Mouse (Mus musculus) lung, embryonic 14.5 days (tissue): ENCODE measurements at regions not wholly inside any gene's neighbourhood (a gene's known extent, or its start where the extent isn't known, plus 50 kb on each side); places are given as distances from the start of the nearest gene placed in this dataset.

Experiments used
- ATAC-seq: fragments of 200-750 bp; cut with Nextera tagmentation; 2 replicates; pipeline ENCODE4 v1.8.0; 2017; ENCODE audit warnings: mild to moderate bottlenecking, moderate TSS enrichment, moderate library complexity; ENCODE audit not compliant: insufficient read depth
- DNase-seq: peaks from one replicate; pipeline ENCODE4 v3.0.0-alpha.2; 2015
- H3K27ac ChIP-seq: fragments of 300-500 bp; sonication (generic); 2 replicates; pipeline ENCODE4 v1.5.1; 2014; ENCODE audit warnings: low read depth, mild to moderate bottlenecking, moderate library complexity
- H3K27me3 ChIP-seq: fragments of 300-500 bp; sonication (generic); 2 replicates; pipeline ENCODE4 v1.6.1; 2014; ENCODE audit warnings: low read length, control low read depth; ENCODE audit not compliant: insufficient read depth
- H3K36me3 ChIP-seq: fragments of 300-500 bp; sonication (generic); 2 replicates; pipeline ENCODE4 v1.6.1; 2014; ENCODE audit warnings: control low read depth; ENCODE audit not compliant: insufficient read depth
- H3K4me1 ChIP-seq: fragments of 300-500 bp; sonication (generic); 2 replicates; pipeline ENCODE4 v1.6.1; 2014; ENCODE audit warnings: antibody characterized with exemption, control low read depth; ENCODE audit not compliant: insufficient read depth
- H3K4me2 ChIP-seq: fragments of 300-500 bp; sonication (generic); 2 replicates; pipeline ENCODE4 v1.6.1; 2014; ENCODE audit warnings: mild to moderate bottlenecking
- H3K4me3 ChIP-seq: fragments of 300-500 bp; sonication (generic); 2 replicates; pipeline ENCODE4 v1.5.1; 2014; ENCODE audit warnings: low read depth, low read length
- H3K9ac ChIP-seq: fragments of 300-500 bp; sonication (generic); 2 replicates; pipeline ENCODE4 v1.6.1; 2014
- H3K9me3 ChIP-seq: fragments of 300-500 bp; sonication (generic); 2 replicates; pipeline ENCODE4 v1.6.1; 2016; ENCODE audit warnings: low read depth, low read length, control low read depth
- CTCF ChIP-seq: IDR thresholded peaks from 2 replicates; pipeline ENCODE4 v1.5.1; 2016; ENCODE audit warnings: antibody characterized with exemption, low read depth
- WGBS: fragments of 180-500 bp; shearing (Covaris S2); extraction: QIAGEN DNeasy Blood & Tissue Kit; methylation state at CpG from one replicate; pipeline ENCODE4 v1.1.7; 2014; 5-methylcytosine and 5-hydroxymethylcytosine counted together

DNA sequence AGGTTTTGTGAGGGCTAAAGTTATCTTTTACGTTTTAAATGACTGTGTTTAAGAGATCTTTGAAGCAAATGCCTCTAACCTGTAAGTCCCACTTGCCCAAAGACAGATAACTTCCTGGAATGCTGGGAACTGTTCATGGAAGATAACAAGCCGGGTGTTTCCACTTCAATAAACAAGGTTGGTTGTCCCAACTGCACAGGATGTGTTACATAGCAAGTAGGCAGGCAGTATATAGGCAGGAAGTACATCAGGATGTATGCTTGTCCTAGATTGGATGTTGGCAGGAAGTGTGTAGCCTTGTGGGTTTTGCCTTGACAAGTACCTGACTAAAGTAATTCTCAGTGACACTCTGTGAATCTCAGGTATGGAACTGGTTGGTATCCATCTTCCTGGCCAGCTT, 90.7 kb upstream of the Fggy start:
- no peak overlapping the region for H3K9ac ChIP-seq
- H3K9me3 ChIP-seq, result no peaks in the 10 kb centered on the region
- H3K4me3 ChIP-seq, result no peak overlapping the region
- no peaks in the 10 kb centered on the region for H3K36me3 ChIP-seq
- 19% methylated on average over 2 of the region's 2 CpGs for WGBS
- DNase-seq, result peak; percentile 56
- no peak for TF ChIP-seq CTCF
- peak; percentile 76 for ATAC-seq
- no peak overlapping the region for H3K4me2 ChIP-seq
- no peaks in the 10 kb centered on the region for H3K4me1 ChIP-seq
- H3K27me3 ChIP-seq, result no peaks in the 10 kb centered on the region
- no peak overlapping the region for H3K27ac ChIP-seq

DNA sequence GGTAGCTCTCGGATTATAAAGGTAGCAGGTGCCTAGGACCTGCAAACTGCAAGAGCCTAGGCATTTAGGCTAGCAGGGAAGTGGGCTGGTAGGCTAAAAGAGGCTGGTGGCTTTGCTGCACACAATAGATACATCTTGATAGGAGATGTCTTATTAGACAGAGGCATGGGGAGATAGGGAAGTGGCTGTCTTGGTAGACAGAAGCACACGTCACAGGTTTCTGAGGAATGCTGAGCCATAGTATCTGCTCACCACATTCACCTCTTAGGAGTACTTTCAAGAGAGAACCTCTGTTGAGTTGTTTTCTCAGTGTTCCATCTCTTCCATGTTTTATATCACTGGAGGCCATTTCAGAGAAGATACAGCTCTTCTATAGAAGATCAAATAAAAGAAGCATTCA, 89.8 kb upstream of the Fggy start:
- no peak for ATAC-seq
- WGBS, result 78% methylated on average over 2 of the region's 2 CpGs

DNA sequence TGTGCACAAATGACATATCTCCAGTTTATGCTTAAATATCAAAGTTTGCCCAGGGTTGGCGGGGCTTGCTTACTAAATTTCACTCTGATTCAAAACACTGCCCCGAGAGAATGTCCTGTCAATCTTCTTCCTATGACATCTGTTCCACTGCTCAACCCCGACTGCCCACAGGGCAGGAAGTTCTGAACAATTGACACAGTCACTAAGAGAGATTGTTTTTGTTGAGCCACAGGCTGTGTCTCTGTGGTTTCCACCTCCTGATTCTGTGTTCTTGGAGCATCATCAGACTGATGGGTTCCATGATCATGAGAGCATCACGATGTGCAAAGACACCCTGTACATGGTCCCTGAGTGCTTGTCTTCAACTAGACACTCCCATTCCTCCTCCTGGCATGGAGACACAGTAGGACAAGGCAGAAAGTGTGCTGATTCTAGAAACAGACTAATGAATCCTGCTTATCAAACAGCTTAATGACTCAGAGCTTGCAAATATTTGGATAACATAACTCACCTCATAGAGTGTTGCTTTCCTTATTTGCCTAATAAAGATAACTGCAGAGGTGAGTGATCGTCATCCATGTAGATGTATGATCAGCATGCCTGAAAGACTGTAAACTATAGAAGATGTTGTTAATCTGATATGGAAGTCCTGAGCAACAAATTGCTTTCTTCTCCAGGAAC, 82.4 kb upstream of the Fggy start:
- no peaks in the 10 kb centered on the region for H3K36me3 ChIP-seq
- H3K27me3 ChIP-seq, result no peaks in the 10 kb centered on the region
- no peaks in the 10 kb centered on the region for H3K4me1 ChIP-seq
- 64% methylated on average over 5 of the region's 5 CpGs for WGBS
- no peak overlapping the region for H3K27ac ChIP-seq
- H3K9ac ChIP-seq, result no peak overlapping the region
- H3K4me2 ChIP-seq, result no peak overlapping the region
- peak; percentile 28 for DNase-seq
- H3K9me3 ChIP-seq, result no peaks in the 10 kb centered on the region
- no peak overlapping the region for H3K4me3 ChIP-seq
- TF ChIP-seq CTCF, result no peak
- ATAC-seq, result no peak

More for the DNA sequence above, 89.8 kb upstream of the Fggy start:
- no peak overlapping the region for H3K27ac ChIP-seq
- DNase-seq, result no peak
- H3K36me3 ChIP-seq, result no peaks in the 10 kb centered on the region
- H3K9ac ChIP-seq, result no peak overlapping the region
- H3K4me3 ChIP-seq, result no peak overlapping the region
- H3K9me3 ChIP-seq, result no peaks in the 10 kb centered on the region
- H3K4me1 ChIP-seq, result no peaks in the 10 kb centered on the region
- TF ChIP-seq CTCF, result no peak
- H3K27me3 ChIP-seq, result no peaks in the 10 kb centered on the region
- H3K4me2 ChIP-seq, result no peak overlapping the region

DNA sequence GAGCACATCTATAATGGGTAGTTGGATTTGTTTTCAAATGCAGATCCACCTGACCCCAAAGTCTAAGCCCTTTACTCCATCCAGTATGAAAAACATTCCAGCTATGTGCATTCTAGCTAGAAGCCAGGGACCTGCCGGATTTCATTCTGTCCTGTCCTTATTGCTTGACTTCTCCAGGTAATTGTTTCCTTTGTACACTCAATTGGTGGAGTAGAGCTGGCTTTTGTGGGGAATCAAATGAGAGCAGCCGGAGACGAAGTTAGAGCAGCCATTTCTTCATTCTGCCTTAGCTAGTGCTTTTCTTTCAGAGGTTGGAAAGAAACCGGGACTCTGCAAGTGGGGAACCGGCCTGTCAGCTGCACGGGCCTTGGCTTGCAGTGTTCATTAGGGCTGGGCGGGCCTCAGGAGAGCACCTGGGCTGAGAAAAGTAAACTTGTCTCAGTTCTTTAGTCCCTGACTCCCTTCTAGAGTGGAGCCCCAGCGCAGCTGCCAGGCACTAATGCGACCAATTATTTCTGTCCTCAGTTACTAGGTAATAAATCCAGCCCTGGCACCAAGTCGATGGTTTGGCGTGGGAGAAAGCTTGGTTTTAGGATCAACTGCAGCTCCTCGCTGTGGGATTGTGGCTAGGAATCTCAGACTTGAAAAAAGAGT, 81.1 kb upstream of the Fggy start:
- Histone ChIP-seq H3K4me2 (no peak overlapping the region), H3K27me3 (no peaks in the 10 kb centered on the region), H3K36me3 (no peaks in the 10 kb centered on the region), H3K9ac (no peak overlapping the region), H3K4me3 (no peak overlapping the region), H3K27ac (peak overlapping the region; percentile 81), H3K9me3 (no peaks in the 10 kb centered on the region), H3K4me1 (no peaks in the 10 kb centered on the region)
- no peak for TF ChIP-seq CTCF
- peak; percentile 80 for ATAC-seq
- 54% methylated on average over 12 of the region's 12 CpGs for WGBS
- peak; percentile 55 for DNase-seq

DNA sequence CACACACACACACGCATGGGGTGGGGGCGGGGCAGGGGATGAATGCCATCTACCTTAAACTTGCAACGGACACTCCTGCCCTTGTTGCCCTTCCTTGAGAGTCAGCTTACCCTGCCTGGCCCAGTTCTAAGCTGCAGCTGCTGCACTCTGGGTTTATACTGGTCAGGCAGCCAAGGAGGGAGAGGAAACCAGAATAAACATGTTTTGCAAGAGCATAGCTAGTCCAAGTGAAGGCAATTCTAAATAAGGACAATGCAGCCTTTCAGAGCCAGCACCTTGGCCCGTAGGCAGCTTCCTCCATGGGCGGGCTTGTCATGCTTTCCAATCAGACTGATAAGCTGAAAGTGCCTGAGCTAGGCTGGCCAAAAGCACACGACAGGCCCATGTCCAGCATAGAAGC, 73.7 kb upstream of the Fggy start:
- Histone ChIP-seq H3K36me3 (no peaks in the 10 kb centered on the region), H3K27me3 (no peaks in the 10 kb centered on the region), H3K4me3 (no peak overlapping the region), H3K9me3 (no peaks in the 10 kb centered on the region), H3K4me1 (peaks cover 16% of the 10 kb centered on the region), H3K27ac (peak overlapping the region; percentile 62), H3K9ac (no peak overlapping the region), H3K4me2 (no peak overlapping the region)
- DNase-seq, result peak; percentile 78
- TF ChIP-seq CTCF, result no peak
- ATAC-seq, result peak; percentile 88
- 33% methylated on average over 6 of the region's 6 CpGs for WGBS

DNA sequence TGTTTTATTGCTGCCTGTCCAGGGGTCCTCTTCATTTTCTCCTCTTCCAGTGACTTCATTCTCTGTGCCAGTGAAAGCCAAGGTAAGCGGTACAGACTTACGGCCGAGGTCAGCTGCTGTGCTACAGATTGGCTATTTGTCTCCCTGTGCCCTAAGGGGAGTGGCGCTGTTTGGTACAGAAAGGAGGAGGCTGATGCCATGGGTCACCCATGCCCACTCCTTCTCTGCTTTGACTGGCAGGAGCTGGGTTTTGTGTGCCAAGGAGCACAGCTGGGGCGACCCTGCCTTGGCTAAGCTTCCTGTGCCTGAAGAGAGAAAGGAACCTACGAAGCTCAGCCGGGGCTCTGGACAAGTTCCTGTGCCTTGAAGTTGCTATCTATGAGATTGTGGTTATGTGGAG, 70.0 kb upstream of the Fggy start:
- Histone ChIP-seq H3K4me1 (peaks cover 20% of the 10 kb centered on the region), H3K9me3 (no peaks in the 10 kb centered on the region), H3K36me3 (no peaks in the 10 kb centered on the region), H3K27ac (peak overlapping the region; percentile 71), H3K4me2 (no peak overlapping the region), H3K27me3 (no peaks in the 10 kb centered on the region), H3K9ac (no peak overlapping the region), H3K4me3 (no peak overlapping the region)
- DNase-seq (no peak), ATAC-seq (no peak)
- WGBS, result 55% methylated on average over 7 of the region's 7 CpGs
- no peak for TF ChIP-seq CTCF

DNA sequence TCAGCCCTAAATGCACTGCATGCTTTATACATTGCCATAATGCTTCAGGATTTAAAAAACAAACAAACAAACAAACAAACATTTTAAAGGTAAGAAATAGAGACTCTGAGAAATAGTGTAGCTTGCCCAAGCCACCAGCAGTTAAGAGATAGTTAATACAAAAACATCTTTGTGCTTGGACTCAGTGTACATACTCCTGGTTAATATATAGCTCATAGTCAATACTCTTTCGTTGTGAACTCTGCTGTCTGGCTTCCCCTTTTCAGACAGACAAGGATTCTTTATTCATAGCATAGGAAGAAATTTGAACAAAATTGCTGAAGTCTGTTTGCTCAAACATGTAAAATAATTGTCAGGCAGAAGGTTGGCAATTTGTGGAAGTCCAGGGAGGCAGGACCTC, 69.3 kb upstream of the Fggy start:
- H3K9me3 ChIP-seq, result no peaks in the 10 kb centered on the region
- no peak overlapping the region for H3K4me3 ChIP-seq
- DNase-seq (no peak), ATAC-seq (no peak)
- peaks cover 20% of the 10 kb centered on the region for H3K4me1 ChIP-seq
- H3K27ac ChIP-seq, result peak overlapping the region; percentile 71
- TF ChIP-seq CTCF, result no peak
- no peak overlapping the region for H3K4me2 ChIP-seq
- 54% methylated on average over 1 of the region's 1 CpGs for WGBS
- H3K36me3 ChIP-seq, result no peaks in the 10 kb centered on the region
- no peak overlapping the region for H3K9ac ChIP-seq
- no peaks in the 10 kb centered on the region for H3K27me3 ChIP-seq
